Mouse (Mus musculus): ENCODE results near the gene Pdx1. TPM values are rescaled to one million over a fixed set of nuclear protein-coding genes. Genes with fewer than 3 reads are reported as not detected.

Pdx1 gene
- polyA plus RNA-seq, 1 experiment from 2014 or later: not detected

DNA sequence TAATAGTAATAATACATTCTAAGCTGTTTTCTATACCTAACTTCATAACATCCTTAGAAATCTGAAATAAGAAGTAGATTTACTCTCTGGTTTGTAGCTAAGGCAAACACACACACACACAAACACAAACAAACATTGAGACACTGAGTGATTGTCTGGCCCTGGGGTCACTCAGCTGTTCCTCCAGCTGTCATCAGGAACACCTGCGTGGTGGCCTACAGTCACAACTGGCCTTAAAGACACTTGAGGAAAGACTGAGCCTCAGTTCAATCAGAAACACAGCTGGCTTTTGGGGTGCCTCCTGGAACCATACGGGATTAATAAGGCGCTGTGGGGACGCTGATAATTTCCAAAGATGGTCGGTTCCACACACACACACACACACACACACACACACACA lies 27.5 kb downstream of the Pdx1 start:
- peaks cover 71% of the 10 kb centered on the region for H3K27me3 ChIP-seq (ENCODE audit: insufficient read depth, low read length)
- WGBS: 79% methylated on average over 5 of the region's 5 CpGs
- peaks cover 7% of the 10 kb centered on the region; the same call in 1 of the 2 replicates for H3K4me1 ChIP-seq (replicated peaks; ENCODE audit: insufficient read depth, low read length)
- no peaks in the 10 kb centered on the region for H3K9me3 ChIP-seq (replicated peaks; ENCODE audit: low read length)
- no peak overlapping the region for H3K27ac ChIP-seq
- H3K36me3 ChIP-seq (ENCODE audit: insufficient read depth, low read length): no peaks in the 10 kb centered on the region
- no peak overlapping the region for H3K4me2 ChIP-seq (ENCODE audit: low read length)
- no peak for ATAC-seq (replicated peaks; ENCODE audit: low FRiP score, low read depth)
- H3K4me3 ChIP-seq (replicated peaks; ENCODE audit: low read depth, low read length): no peak overlapping the region
- no peak for TF ChIP-seq CTCF (IDR thresholded peaks at IDR 0.05; ENCODE audit: low read depth)
- H3K9ac ChIP-seq (ENCODE audit: low read depth, low read length): no peak overlapping the region
- DNase-seq (ENCODE audit: low spot score): no peak

DNA sequence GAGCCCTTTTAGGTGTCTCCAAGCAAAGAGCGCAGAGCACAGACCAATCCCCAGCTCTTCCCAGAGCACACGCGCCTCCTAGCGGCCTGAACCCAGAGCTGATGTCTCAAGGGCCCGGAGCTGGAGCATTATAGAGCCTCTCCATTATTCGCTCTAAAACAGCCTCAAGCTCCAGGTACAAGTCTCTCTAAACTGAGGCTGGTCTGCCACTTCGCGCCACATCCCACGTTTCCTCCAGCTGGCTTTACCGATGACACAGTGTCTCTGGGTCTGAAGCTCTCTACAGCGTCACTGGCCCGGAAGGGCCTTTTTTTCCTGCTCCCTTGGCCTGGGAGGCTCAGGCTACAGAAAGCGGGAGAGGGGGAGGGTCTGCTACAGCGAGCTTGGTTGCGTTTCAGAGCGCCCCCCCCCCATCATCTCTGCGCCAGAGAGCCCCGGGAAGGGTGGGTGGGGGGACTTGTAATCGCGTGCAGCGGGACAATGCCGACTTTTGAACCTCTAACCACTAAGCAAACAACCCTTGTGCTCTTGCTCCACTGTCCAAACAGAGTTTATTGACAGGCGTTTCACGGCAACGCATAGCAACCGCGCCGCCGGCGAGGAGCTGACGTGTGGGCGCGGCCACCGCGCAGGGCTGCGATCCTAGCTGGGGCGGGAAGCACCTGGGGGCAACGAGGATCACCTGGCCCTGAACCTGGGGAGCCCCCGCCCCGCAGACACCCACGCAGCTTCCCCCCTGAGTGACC lies 29.7 kb downstream of the Pdx1 start:
- peak overlapping the region; percentile 21 for H3K4me3 ChIP-seq (replicated peaks; ENCODE audit: low read depth, low read length)
- ATAC-seq (replicated peaks; ENCODE audit: low FRiP score, low read depth) (peak; percentile 73), DNase-seq (ENCODE audit: low spot score) (peak; percentile 79)
- H3K27me3 ChIP-seq (ENCODE audit: insufficient read depth, low read length): peaks cover 77% of the 10 kb centered on the region
- H3K36me3 ChIP-seq (ENCODE audit: insufficient read depth, low read length): no peaks in the 10 kb centered on the region
- no peak overlapping the region for H3K27ac ChIP-seq
- H3K4me2 ChIP-seq (ENCODE audit: low read length): peak overlapping the region; percentile 45
- H3K9me3 ChIP-seq (replicated peaks; ENCODE audit: low read length): no peaks in the 10 kb centered on the region
- no peak overlapping the region for H3K9ac ChIP-seq (ENCODE audit: low read depth, low read length)
- under 1% methylated on average over 41 of the region's 41 CpGs for WGBS
- TF ChIP-seq CTCF (IDR thresholded peaks at IDR 0.05; ENCODE audit: low read depth): peak; percentile 71
- peaks cover 7% of the 10 kb centered on the region; the same call in 1 of the 2 replicates for H3K4me1 ChIP-seq (replicated peaks; ENCODE audit: insufficient read depth, low read length)

DNA sequence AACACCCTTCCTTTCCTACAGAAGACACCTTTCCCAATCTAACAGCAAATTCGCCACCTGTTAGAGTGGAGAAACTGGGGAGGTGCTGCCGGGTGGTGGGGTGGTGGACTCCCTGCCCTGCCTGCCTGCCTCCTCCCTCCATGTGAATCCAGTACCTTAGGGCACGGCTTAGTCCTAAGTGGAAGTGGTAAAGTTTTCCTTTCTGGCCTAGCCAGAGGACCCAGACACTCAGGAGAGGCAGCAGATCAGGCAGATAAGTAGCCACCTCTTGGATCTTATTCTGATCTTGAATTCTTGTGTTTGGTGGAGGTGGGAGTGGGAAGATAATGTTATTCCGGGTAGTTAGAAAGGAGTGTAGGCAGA lies 30.2 kb downstream of the Pdx1 start:
- no peak overlapping the region for H3K9ac ChIP-seq (ENCODE audit: low read depth, low read length)
- DNase-seq (ENCODE audit: low spot score) (no peak), ATAC-seq (replicated peaks; ENCODE audit: low FRiP score, low read depth) (no peak)
- peaks cover 78% of the 10 kb centered on the region for H3K27me3 ChIP-seq (ENCODE audit: insufficient read depth, low read length)
- peak overlapping the region; percentile 21 for H3K4me3 ChIP-seq (replicated peaks; ENCODE audit: low read depth, low read length)
- H3K4me2 ChIP-seq (ENCODE audit: low read length): peak overlapping the region; percentile 45
- 4% methylated on average over 4 of the region's 4 CpGs for WGBS
- H3K4me1 ChIP-seq (replicated peaks; ENCODE audit: insufficient read depth, low read length): peaks cover 7% of the 10 kb centered on the region; the same call in 1 of the 2 replicates
- no peaks in the 10 kb centered on the region for H3K36me3 ChIP-seq (ENCODE audit: insufficient read depth, low read length)
- H3K27ac ChIP-seq: no peak overlapping the region
- no peak for TF ChIP-seq CTCF (IDR thresholded peaks at IDR 0.05; ENCODE audit: low read depth)
- no peaks in the 10 kb centered on the region for H3K9me3 ChIP-seq (replicated peaks; ENCODE audit: low read length)

DNA sequence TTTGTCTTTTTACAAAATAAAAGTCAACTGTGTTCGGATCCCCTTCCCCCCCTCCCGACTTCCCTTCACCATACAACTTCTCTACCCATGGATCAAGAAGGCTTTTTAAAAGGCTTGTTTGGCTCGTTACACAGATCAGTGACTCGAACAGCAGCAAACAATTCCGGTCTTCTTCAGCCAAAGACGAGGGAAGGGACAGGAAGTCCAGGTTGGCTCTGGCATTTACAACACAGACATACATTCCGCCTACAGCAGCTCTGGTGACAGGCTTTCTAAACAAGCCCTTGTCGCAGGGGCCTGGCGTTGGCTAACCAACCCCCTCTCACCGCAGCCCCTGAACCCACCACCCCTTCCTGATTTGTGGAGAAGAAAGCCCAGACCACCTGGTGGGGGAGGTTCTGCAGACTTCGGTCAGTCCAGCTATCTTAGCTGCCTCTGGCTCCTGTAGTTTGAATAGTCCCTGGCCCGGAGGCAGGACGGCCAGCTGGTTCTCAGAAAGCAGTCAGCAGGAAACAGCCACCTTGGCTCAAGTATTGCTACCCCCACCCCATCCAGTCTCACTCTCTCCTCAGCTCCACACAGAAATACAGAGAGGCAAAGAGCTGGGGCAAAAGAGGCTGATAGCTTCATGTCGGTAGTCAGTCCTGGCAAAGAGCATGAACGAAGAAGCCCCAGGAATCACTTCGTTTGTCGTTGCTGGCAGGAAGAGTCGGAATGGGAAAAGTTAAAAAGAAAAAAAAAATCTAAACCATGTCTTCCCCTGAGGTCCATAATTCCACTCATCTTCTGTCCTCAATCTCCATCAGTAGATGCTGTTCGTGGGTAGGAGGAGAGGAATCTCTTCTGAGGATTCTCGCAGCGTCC lies 31.4 kb downstream of the Pdx1 start:
- H3K27ac ChIP-seq: no peak overlapping the region
- peaks cover 82% of the 10 kb centered on the region for H3K27me3 ChIP-seq (ENCODE audit: insufficient read depth, low read length)
- no peaks in the 10 kb centered on the region for H3K9me3 ChIP-seq (replicated peaks; ENCODE audit: low read length)
- no peaks in the 10 kb centered on the region for H3K36me3 ChIP-seq (ENCODE audit: insufficient read depth, low read length)
- H3K4me3 ChIP-seq (replicated peaks; ENCODE audit: low read depth, low read length): no peak overlapping the region
- TF ChIP-seq CTCF (IDR thresholded peaks at IDR 0.05; ENCODE audit: low read depth): no peak
- DNase-seq (ENCODE audit: low spot score) (no peak), ATAC-seq (replicated peaks; ENCODE audit: low FRiP score, low read depth) (no peak)
- no peak overlapping the region for H3K4me2 ChIP-seq (ENCODE audit: low read length)
- H3K9ac ChIP-seq (ENCODE audit: low read depth, low read length): no peak overlapping the region
- H3K4me1 ChIP-seq (replicated peaks; ENCODE audit: insufficient read depth, low read length): peaks cover 7% of the 10 kb centered on the region
- WGBS: 5% methylated on average over 21 of the region's 21 CpGs

DNA sequence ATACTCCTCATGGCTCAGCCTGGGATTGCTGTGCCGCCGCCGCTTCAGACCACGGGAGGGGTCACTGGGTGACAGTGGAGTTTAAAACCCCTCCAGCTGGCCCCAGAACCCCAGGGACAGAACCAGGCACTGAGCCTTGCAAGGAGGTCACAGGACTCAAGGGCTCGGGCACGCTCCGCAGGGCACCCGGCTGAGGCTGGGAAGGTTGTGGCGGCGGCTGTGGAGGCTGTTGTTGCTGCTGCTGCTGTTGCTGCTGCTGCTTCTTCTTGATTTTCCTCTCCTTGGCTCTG lies 32.0 kb downstream of the Pdx1 start:
- no peaks in the 10 kb centered on the region for H3K36me3 ChIP-seq (ENCODE audit: insufficient read depth, low read length)
- no peak for TF ChIP-seq CTCF (IDR thresholded peaks at IDR 0.05; ENCODE audit: low read depth)
- H3K4me3 ChIP-seq (replicated peaks; ENCODE audit: low read depth, low read length): no peak overlapping the region
- no peak overlapping the region for H3K9ac ChIP-seq (ENCODE audit: low read depth, low read length)
- H3K4me1 ChIP-seq (replicated peaks; ENCODE audit: insufficient read depth, low read length): peaks cover 13% of the 10 kb centered on the region
- 3% methylated on average over 10 of the region's 10 CpGs for WGBS
- ATAC-seq (replicated peaks; ENCODE audit: low FRiP score, low read depth) (no peak), DNase-seq (ENCODE audit: low spot score) (no peak)
- no peaks in the 10 kb centered on the region for H3K9me3 ChIP-seq (replicated peaks; ENCODE audit: low read length)
- H3K4me2 ChIP-seq (ENCODE audit: low read length): no peak overlapping the region
- no peak overlapping the region for H3K27ac ChIP-seq
- H3K27me3 ChIP-seq (ENCODE audit: insufficient read depth, low read length): peaks cover 88% of the 10 kb centered on the region

DNA sequence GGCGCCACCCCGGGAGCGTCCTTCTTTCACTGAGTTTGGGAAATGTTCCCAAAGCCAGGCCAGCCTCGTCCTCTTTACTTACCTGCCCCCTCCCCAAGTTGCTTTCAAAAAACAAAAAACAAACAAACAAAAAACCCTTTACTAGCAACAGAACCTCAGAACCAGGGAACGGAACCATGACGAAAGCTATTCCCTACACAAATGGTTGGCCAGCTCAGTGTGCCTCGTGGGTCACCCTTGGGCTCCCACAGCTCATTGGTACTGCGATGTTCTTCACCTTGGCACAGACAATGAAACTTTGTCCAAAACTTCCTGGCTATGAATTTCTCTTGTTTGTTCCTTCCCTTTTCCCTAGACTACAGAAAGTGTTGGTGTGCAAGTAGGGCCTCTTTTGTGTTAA lies 32.4 kb downstream of the Pdx1 start:
- ATAC-seq (replicated peaks; ENCODE audit: low FRiP score, low read depth) (no peak), DNase-seq (ENCODE audit: low spot score) (no peak)
- no peak for TF ChIP-seq CTCF (IDR thresholded peaks at IDR 0.05; ENCODE audit: low read depth)
- H3K36me3 ChIP-seq (ENCODE audit: insufficient read depth, low read length): no peaks in the 10 kb centered on the region
- H3K9ac ChIP-seq (ENCODE audit: low read depth, low read length): no peak overlapping the region
- no peak overlapping the region for H3K4me3 ChIP-seq (replicated peaks; ENCODE audit: low read depth, low read length)
- H3K4me2 ChIP-seq (ENCODE audit: low read length): no peak overlapping the region
- peaks cover 92% of the 10 kb centered on the region for H3K27me3 ChIP-seq (ENCODE audit: insufficient read depth, low read length)
- no peak overlapping the region for H3K27ac ChIP-seq
- H3K9me3 ChIP-seq (replicated peaks; ENCODE audit: low read length): no peaks in the 10 kb centered on the region
- WGBS: 11% methylated on average over 8 of the region's 8 CpGs
- H3K4me1 ChIP-seq (replicated peaks; ENCODE audit: insufficient read depth, low read length): peaks cover 15% of the 10 kb centered on the region
